Mouse (Mus musculus) liver, embryonic 11.5 days (tissue): ENCODE data around the gene Rad51b. TPM values are rescaled to one million over a fixed set of nuclear protein-coding genes. Genes with fewer than 3 reads are reported as not detected.
A peak's percentile ranks its signal among the peaks of the same experiment; 100 is the strongest.

ENCODE experiments used
- ATAC-seq: fragments of 200-750 bp; cut with Nextera tagmentation; replicated peaks from 2 replicates; pipeline ENCODE4 v1.8.0; 2017; ENCODE audit warnings: moderate number of reproducible peaks, mild to moderate bottlenecking, moderate TSS enrichment, moderate library complexity; ENCODE audit not compliant: low FRiP score
- DNase-seq: peaks from one replicate; pipeline ENCODE4 v3.0.0-alpha.2; 2017; ENCODE audit warnings: low spot score
- H3K27ac ChIP-seq: fragments of 300-500 bp; sonication (generic); 2 replicates; pipeline ENCODE4 v1.5.1; 2014; ENCODE audit warnings: mild to moderate bottlenecking, low read depth, low read length, control low read depth
- H3K27me3 ChIP-seq: fragments of 300-500 bp; sonication (generic); replicated peaks from 2 replicates; pipeline ENCODE4 v1.6.1; 2014; ENCODE audit warnings: low read length, mixed read lengths; ENCODE audit not compliant: control insufficient read depth, insufficient read depth
- H3K36me3 ChIP-seq: fragments of 300-500 bp; sonication (generic); 2 replicates; pipeline ENCODE4 v1.6.1; 2014; ENCODE audit warnings: mild to moderate bottlenecking, low read length, moderate library complexity, mixed read lengths; ENCODE audit not compliant: control insufficient read depth, insufficient read depth
- H3K4me1 ChIP-seq: fragments of 300-500 bp; sonication (generic); replicated peaks from 2 replicates; pipeline ENCODE4 v1.6.1; 2014; ENCODE audit warnings: low read length, mixed read lengths; ENCODE audit not compliant: control insufficient read depth, insufficient read depth
- H3K4me2 ChIP-seq: fragments of 300-500 bp; sonication (generic); 2 replicates; pipeline ENCODE4 v1.6.1; 2014; ENCODE audit warnings: mild to moderate bottlenecking, control low read depth, moderate library complexity
- H3K4me3 ChIP-seq: fragments of 300-500 bp; sonication (generic); 2 replicates; pipeline ENCODE4 v1.5.1; 2014; ENCODE audit warnings: low read depth, low read length, control low read depth
- H3K9ac ChIP-seq: fragments of 300-500 bp; sonication (generic); 2 replicates; pipeline ENCODE4 v1.6.1; 2014; ENCODE audit warnings: low read depth, low read length, control low read depth
- H3K9me3 ChIP-seq: fragments of 300-500 bp; sonication (generic); 2 replicates; pipeline ENCODE4 v1.6.1; 2016; ENCODE audit warnings: low read length, inconsistent platforms, mixed read lengths; ENCODE audit not compliant: control insufficient read depth
- WGBS: fragments of 180-500 bp; shearing (Covaris S2); extraction: QIAGEN DNeasy Blood & Tissue Kit; methylation state at CpG from one replicate; pipeline ENCODE4 v1.1.7; 2014; 5-methylcytosine and 5-hydroxymethylcytosine counted together
- polyA plus RNA-seq: library from polyadenylated mRNA; unstranded; fragments of >200 nt; fragmentation: Nextera tagmentation; extraction: Ambion mirVana; gene quantifications from 2 replicates; pipeline ENCODE4 v1.2.1, GENCODE M21; 2014

The Rad51b gene
- polyA plus RNA-seq, 1 experiment from 2014 or later: 8.3 TPM

DNA sequence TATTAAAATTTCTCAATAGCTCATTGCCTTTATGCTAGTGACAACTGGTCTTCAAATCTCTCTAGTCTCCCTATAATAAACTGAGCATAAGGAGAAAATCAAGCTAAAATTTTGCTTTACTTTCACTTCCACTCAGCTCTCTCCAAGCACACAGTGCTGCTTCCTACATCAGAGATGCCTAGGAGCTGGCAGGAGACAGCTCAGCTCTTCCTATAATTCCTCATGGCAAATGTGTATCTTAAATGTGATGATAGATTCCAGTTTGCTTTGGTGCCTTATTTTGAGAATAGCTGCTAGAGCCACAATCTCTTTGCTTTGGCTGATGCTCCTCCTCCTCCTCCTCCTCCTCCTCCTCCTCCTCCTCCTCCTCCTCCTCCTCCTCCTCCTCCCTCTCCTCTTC, 428.6 kb downstream of the Rad51b start:
- H3K27me3 ChIP-seq: no peaks in the 10 kb centered on the region
- no peaks in the 10 kb centered on the region for H3K4me1 ChIP-seq
- peaks cover 10% of the 10 kb centered on the region for H3K9me3 ChIP-seq
- H3K9ac ChIP-seq: no peak overlapping the region
- ATAC-seq (no peak), DNase-seq (no peak)
- H3K4me3 ChIP-seq: no peak overlapping the region
- H3K4me2 ChIP-seq: no peak overlapping the region
- H3K27ac ChIP-seq: no peak overlapping the region
- H3K36me3 ChIP-seq: no peaks in the 10 kb centered on the region

DNA sequence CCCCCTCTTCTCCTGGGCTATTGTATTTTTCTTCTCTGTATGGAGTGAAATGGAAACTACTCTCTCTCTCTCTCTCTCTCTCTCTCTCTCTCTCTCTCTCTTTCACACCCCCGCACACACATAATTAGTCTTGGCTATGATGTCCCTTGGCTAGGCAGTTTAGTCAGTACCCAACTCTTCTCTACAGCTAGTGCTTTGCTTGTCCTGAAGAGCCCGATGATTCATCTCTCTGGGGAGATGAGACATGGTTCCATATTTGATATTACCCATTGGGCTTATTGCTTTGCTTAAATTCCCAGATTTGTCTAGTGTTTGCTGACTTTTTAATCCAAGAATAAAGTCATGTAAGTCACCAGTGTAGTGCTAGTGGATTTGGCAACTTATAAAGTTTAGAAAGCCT, 429.0 kb downstream of the Rad51b start:
- H3K4me3 ChIP-seq: no peak overlapping the region
- no peak overlapping the region for H3K4me2 ChIP-seq
- 83% methylated on average over 2 of the region's 2 CpGs for WGBS
- no peak overlapping the region for H3K9ac ChIP-seq
- H3K27me3 ChIP-seq: no peaks in the 10 kb centered on the region
- no peak overlapping the region for H3K27ac ChIP-seq
- ATAC-seq (no peak), DNase-seq (no peak)
- peaks cover 10% of the 10 kb centered on the region for H3K9me3 ChIP-seq
- H3K36me3 ChIP-seq: no peaks in the 10 kb centered on the region
- no peaks in the 10 kb centered on the region; the same call in 1 of the 2 replicates for H3K4me1 ChIP-seq

DNA sequence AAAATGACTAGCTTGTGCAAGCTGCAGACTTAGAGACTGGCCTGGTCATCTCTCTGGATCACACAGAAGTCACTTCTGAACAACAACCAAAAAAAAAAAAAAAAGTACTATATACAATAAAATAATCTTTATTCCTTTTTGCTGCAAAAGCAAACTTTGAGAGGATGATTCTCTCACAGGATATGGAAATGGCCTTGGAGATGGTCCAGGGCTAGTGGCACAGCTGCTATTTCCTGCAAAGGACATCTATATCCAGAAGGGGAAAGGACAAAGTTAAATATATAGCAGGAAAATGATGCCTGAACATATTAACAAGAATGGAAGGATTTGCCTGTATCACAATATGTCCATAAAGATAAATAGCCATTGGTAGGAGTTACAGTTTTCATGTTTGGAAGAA, 429.9 kb downstream of the Rad51b start:
- Histone ChIP-seq H3K4me3 (no peak overlapping the region), H3K4me2 (no peak overlapping the region), H3K36me3 (no peaks in the 10 kb centered on the region), H3K9ac (no peak overlapping the region), H3K9me3 (peaks cover 10% of the 10 kb centered on the region), H3K27me3 (no peaks in the 10 kb centered on the region), H3K27ac (no peak overlapping the region), H3K4me1 (no peaks in the 10 kb centered on the region; the same call in 1 of the 2 replicates)
- ATAC-seq (no peak), DNase-seq (no peak)

DNA sequence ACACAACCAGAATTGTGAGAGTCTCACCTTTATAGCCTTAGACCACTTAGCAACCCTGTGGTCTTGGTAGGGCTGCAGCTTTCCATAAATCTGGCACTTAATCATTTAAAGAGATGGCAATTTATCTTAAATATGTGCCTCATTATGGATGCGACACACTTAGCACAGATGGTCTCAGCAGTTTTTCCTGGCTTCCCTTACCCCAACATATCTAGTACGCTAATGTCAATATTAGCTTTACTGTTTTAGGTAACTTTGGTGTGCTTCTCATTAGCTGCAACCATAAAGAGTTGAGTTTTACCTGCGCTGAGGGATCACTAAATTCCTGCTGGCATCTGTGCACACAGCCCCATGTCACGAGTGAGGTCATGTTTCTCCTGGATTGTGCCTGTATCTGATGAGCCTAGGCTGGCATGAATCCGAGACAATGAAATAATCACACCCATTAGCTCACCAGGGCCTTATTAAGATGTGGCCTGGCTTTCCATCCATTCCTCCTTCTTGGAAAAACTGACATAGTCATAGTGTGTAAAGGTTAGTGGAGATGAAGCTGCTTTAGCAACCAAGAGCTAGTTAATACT, 432.9 kb downstream of the Rad51b start:
- 75% methylated on average over 5 of the region's 5 CpGs for WGBS
- Histone ChIP-seq H3K4me1 (peaks cover 11% of the 10 kb centered on the region; the same call in 1 of the 2 replicates), H3K9ac (no peak overlapping the region), H3K36me3 (no peaks in the 10 kb centered on the region), H3K27me3 (no peaks in the 10 kb centered on the region), H3K4me2 (no peak overlapping the region), H3K27ac (no peak overlapping the region), H3K9me3 (peaks cover 10% of the 10 kb centered on the region), H3K4me3 (no peak overlapping the region)
- DNase-seq: no peak
- ATAC-seq: no peak

DNA sequence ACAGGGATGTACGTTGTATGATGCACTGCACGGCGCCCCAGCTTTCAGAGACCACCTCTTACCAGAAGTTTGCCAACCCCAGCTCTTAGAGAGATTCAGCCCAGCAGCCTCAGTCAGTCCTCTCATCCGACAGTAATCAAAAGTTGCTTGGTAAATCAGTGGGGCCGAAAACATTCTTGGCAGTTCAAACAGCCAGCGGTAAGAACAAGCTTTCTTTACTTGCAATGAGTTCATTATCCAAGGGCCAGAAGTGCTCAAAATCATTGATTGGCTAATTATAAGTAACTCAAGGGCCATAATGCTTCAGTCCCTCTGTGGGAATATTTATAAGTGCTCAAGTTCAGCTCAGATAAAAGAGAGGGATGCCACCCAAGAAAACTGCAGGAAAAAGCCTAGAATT, 434.8 kb downstream of the Rad51b start:
- no peak overlapping the region for H3K4me3 ChIP-seq
- ATAC-seq: no peak
- no peak overlapping the region for H3K9ac ChIP-seq
- WGBS: 90% methylated on average over 6 of the region's 6 CpGs
- H3K27ac ChIP-seq: no peak overlapping the region
- H3K27me3 ChIP-seq: no peaks in the 10 kb centered on the region
- H3K9me3 ChIP-seq: peaks cover 10% of the 10 kb centered on the region
- no peaks in the 10 kb centered on the region for H3K36me3 ChIP-seq
- peaks cover 11% of the 10 kb centered on the region; the same call in 1 of the 2 replicates for H3K4me1 ChIP-seq
- no peak overlapping the region for H3K4me2 ChIP-seq
- no peak for DNase-seq

DNA sequence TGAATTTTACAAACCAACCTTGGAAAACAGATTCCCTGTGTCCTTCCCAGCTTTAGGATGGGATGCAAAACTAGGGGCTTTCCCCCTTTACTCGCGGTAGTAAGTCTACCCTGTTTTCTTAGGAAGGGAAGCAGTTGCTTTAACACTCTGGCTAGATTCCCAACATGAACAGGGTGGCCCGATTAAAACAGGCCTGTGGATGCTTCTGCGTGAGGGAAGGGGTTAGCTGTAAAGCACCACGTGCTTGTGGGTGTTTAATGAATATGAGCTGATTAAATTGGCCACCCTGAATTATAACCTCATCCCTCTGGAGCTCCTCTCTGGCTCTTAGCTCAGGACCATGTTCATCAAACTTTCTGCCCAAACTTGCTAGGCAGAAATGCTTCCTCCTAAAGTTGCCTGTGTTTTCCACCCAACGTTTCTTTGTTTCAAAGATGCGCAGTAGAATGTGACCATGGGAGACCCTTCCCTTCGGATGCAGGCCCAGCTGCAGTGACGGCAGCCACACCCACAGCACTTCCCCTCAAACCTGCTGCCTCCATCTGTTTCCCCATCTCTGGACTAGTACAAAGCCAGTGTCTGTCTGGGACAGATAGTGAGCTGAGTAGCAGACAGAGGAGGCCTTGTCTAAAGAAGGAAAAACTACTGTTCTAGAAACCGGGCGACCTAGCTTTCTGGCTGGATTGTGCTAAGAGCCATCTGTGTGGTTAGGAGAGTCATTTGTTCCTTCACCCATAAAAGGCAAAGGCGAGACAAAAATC, 435.5 kb downstream of the Rad51b start:
- DNase-seq: no peak
- ATAC-seq: peak; percentile 68
- no peak overlapping the region for H3K4me2 ChIP-seq

DNA sequence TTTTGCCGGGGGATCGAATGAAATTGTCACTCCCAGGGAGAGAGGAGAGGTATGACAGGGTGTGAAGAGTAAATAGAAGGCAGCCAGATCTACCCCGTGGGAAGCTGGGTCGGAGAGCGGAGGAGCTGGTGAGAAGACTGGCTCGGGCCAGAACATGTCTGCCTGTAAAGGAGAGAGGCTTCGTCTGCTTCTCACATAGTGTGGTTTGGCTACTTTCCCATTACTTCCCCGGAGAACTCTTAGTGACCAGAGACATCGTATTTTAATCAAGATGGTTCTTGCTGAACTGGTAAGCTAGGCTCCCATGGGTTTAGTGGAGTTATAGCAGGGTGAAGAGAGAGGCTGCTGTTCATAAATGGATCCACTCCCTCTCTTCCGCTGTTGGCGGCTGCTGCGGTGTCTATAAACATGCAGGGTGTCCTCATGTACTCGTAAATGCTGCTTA, 438.3 kb downstream of the Rad51b start:
- Histone ChIP-seq H3K27ac (no peak overlapping the region), H3K4me1 (peaks cover 11% of the 10 kb centered on the region; the same call in 1 of the 2 replicates), H3K9me3 (no peaks in the 10 kb centered on the region), H3K9ac (no peak overlapping the region), H3K4me3 (no peak overlapping the region), H3K27me3 (no peaks in the 10 kb centered on the region), H3K36me3 (no peaks in the 10 kb centered on the region), H3K4me2 (no peak overlapping the region)
- DNase-seq (no peak), ATAC-seq (no peak)
- WGBS: 78% methylated on average over 13 of the region's 13 CpGs

More for the DNA sequence above, 435.5 kb downstream of the Rad51b start:
- Histone ChIP-seq H3K27ac (no peak overlapping the region), H3K9me3 (peaks cover 10% of the 10 kb centered on the region), H3K4me1 (peaks cover 11% of the 10 kb centered on the region; the same call in 1 of the 2 replicates), H3K4me3 (no peak overlapping the region), H3K36me3 (no peaks in the 10 kb centered on the region), H3K27me3 (no peaks in the 10 kb centered on the region), H3K9ac (no peak overlapping the region)
- 45% methylated on average over 12 of the region's 12 CpGs for WGBS

DNA sequence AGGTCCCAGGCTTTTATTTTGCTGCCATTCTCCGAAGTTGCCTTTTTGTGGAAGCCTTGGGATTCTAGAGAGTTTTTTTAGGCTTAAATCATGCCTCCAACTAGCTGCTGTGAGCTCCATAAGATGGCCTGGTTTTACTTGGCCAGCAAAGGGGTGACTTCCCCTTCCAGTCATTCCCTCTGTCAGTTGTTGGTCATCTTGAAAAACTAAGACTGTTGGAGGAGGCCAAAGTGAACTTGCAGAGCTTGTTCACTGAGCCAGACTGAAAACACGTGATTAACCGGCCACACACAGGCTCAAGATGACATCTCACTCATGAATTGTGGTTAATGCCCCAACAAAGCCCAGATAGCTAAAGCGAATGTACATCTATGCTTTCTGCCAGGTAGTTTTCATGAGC, 438.8 kb downstream of the Rad51b start:
- Histone ChIP-seq H3K27ac (no peak overlapping the region), H3K9me3 (no peaks in the 10 kb centered on the region), H3K4me1 (peaks cover 11% of the 10 kb centered on the region; the same call in 1 of the 2 replicates), H3K4me2 (no peak overlapping the region), H3K27me3 (no peaks in the 10 kb centered on the region), H3K4me3 (no peak overlapping the region), H3K36me3 (no peaks in the 10 kb centered on the region), H3K9ac (no peak overlapping the region)
- WGBS: 75% methylated on average over 4 of the region's 4 CpGs
- DNase-seq: no peak
- ATAC-seq: no peak

DNA sequence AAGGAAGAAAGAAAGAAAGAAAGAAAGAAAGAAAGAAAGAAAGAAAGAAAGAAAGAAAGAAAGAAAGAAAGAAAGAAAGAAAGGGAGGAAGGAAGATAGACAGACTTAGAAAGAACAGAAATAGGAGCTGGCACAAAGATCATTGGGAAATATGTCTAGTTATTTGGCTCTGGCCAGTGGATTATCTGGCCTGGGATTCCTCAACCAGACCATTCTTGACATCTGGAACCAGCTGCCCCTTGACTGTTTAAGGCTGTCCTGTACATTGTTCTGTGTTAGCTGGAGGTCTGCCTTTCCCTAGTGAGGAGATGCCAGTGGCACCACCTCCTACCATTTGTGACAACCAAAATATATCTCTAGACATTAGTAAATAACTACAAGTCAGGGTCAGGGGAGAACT, 441.6 kb downstream of the Rad51b start:
- Histone ChIP-seq H3K4me2 (no peak overlapping the region), H3K9ac (no peak overlapping the region), H3K27me3 (no peaks in the 10 kb centered on the region), H3K4me3 (no peak overlapping the region), H3K9me3 (no peaks in the 10 kb centered on the region), H3K4me1 (no peaks in the 10 kb centered on the region; the same call in 1 of the 2 replicates), H3K27ac (no peak overlapping the region), H3K36me3 (no peaks in the 10 kb centered on the region)
- DNase-seq (no peak), ATAC-seq (no peak)
